Mouse (Mus musculus) frontal cortex, adult 2 months (tissue): ENCODE results near the gene Hba-x. TPM values are rescaled to one million over a fixed set of nuclear protein-coding genes. Genes with fewer than 3 reads are reported as not detected.

Experiments
- DNase-seq, 2 experiments: peaks; one replicate each; pipeline ENCODE4 v3.0.0; 2022; ENCODE audit warnings: low spot score in 1 of 2; ENCODE audit errors: extremely low spot score in 1 of 2
- polyA plus RNA-seq: library from polyadenylated mRNA; depleted of rRNA; stranded (reverse); fragments of >200 nt; gene quantifications from 2 replicates; pipeline ENCODE4 v1.2.3, GENCODE M21; 2012; rRNA removed

The Hba-x gene
- polyA plus RNA-seq = 5.3 and 14.7 TPM in 2 replicates

DNA sequence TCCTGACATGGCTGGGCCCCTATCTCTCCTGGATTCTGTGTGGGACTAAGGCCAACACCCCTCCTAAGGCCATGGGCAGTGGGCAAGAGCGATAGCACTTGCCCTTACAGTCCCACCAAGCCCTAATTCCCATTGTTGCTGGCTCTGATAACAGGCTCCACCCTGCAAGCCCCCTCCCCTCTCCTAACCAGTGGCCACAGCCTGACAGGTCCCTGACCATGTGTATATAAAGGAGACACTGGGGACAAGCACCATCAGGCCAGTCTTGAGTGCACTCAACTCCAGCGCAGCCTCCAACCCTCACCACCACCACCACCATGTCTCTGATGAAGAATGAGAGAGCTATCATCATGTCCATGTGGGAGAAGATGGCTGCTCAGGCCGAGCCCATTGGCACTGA is at the start of gene Hba-x:
Gene Hba-x, plus strand, starts transcription at position 54 of the 400 bp plus-strand sequence.
- no peak for DNase-seq

DNA sequence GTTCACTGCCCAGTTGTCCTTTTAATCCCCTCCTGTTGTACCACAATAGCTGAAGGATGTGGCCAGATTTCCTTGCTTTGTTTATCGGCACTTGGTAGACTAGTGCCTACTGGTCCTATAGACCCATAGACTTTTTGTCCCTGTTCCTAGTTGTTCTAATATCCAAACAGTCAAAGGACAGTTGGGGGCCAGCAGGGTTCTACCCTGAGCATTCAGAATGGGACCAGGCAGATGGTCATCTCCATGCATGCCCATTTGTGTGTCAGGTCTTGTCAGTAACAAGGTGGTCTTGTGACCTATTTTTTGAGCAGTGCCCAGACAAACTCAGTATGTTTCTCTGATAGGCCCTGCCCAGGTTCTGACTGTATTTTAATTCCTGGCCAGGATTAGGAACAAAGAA is 49.2 kb upstream of the Hba-x start:
- no peak for DNase-seq

DNA sequence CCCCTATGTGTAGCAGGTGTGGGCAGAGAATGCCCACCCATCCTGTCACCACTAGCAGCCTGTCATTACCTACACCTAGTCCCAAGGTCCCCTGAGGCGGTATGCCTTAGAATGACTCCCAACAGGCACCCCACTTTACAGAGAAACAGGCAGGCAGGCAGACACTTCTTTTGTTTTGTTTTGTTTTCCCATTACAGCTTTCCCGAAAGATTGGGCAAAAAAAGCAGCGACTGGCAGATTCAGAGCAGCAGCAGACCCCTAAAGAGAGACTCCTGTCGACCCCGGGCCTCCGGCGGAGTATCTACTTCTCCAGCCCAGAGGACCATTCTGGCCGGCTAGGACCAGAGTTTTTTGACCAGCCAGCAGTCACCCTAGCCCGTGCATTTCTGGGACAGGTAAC is 48.6 kb upstream of the Hba-x start:
- no peak for DNase-seq

DNA sequence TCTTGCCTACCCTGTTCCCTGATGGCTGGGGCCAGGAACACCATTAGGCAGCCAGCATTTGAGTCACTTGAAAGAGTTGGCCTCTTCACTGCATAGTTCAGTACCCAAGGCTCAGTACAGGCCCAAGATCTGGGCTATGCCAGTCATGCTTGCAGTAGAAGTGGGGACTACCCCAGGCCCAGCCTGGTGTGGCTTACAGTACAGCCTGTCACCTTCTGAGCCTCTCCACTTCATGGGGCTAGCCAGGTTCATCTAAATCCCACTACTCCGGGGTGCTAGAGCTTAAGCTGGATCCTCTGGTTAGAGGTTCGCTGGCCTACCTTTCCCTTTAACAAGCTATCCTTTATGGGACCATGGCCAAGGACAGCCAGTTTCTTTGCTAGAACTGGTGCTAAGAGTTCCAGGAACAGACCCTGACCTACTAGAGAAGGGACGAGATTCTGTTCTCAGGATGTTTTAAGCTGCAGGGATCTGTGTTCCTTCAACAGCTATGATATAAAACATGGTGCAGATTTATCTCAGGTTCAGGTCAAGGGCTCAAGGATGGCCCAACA is 47.8 kb upstream of the Hba-x start:
- DNase-seq = no peak

DNA sequence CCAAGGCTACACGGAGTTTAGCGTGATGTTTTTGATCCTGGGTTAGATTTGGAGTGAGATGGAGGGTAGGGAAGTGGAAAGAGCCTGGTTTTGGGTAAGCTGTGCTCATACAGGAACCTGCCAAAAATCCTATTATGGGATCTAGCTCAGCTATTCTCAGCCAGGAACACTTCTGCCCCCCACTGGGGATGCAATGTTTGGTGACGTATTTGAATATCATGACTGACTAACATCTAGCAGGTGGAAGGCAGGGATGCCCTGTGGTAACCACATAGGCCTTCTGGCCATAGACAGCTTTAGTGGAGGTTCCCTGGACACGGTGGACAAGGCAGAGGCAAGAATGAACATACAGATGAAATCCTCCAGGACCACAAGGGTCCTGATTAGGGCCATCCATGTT is 46.0 kb upstream of the Hba-x start:
- peak in 1 of 2 experiments; percentile 78 for DNase-seq

- peak in 1 of 2 experiments; percentile 74 for DNase-seq
Measured at GRCm38 (mm10) chr11:32231125-32231524, 45.1 kb upstream of the Hba-x start.

GRCm38 (mm10) chr11:32232848-32233247 is 43.4 kb upstream of the Hba-x start:
- no peak for DNase-seq

- no peak for DNase-seq
Measured at GRCm38 (mm10) chr11:32233895-32234294, 42.3 kb upstream of the Hba-x start.

DNA sequence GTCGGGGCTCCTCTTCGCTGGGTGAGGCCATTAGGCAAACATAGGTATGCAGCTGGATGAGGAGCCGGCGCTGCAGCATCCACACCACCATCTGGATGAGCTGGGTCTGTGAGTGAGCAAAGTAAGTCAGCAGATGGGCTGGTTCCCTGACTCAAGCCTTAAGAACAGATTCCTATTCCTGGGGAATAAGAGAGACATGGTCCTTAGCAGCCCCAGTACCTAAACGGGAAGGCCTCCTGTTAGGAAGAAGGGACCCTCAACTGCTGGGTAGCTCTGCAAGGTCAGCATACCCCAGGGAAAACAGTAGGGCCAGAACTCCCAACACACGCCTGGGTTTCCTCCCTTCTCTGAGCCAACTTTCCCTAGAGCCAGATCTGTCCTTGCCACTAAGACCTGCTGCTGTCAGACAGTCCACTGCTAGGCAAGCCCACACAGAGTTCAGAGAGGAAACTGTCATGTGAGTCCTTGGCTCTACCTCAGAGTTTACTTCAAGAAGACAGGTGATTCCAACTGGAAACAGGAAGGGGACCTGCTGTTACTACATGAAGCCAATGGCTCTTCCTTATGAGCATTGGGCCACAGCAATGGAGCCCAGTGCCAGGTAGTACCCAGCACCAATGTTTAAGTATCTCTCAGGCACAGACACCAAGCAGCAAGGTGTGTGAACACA is 41.2 kb upstream of the Hba-x start:
- no peak for DNase-seq

DNA sequence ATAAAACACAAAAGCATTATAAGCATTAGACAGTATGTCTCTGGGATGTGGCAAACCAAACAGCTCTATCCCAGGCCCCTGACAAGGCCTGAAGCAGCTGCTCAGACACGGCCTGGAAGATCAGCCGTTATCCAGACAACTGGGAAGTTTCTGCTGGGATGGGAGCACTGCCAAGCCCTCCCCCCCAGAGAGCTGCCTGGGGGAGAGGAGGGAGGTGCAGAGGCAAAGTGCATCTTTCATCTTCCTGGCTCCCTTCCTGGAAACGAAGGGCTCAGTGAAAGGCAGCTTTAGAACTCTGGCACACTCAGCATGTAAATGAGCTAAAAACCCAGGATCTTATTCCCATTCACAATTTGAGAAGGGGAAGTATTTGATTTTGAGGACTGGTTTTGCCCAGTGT is 40.6 kb upstream of the Hba-x start:
- peak in 1 of 2 experiments; percentile 81 for DNase-seq

DNA sequence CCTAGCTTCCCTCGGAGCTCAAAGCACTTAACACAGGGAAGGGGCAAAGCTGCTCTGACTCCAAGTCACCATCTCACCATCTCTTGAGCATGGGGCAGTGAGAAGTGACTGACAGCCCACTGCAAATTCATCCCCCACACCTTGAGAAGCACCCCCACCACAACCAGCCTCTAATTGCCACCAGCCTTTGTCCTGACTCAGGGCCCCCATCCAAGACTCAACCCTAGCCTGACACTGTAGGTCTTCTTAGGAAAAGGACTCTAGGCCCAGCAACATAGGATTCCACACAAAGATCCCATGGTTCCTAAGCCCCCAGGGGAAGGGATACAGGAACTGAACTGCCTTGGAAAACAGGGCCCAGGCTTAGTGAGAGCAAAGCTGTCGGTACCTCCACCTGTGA is 40.1 kb upstream of the Hba-x start:
- no peak for DNase-seq

DNA sequence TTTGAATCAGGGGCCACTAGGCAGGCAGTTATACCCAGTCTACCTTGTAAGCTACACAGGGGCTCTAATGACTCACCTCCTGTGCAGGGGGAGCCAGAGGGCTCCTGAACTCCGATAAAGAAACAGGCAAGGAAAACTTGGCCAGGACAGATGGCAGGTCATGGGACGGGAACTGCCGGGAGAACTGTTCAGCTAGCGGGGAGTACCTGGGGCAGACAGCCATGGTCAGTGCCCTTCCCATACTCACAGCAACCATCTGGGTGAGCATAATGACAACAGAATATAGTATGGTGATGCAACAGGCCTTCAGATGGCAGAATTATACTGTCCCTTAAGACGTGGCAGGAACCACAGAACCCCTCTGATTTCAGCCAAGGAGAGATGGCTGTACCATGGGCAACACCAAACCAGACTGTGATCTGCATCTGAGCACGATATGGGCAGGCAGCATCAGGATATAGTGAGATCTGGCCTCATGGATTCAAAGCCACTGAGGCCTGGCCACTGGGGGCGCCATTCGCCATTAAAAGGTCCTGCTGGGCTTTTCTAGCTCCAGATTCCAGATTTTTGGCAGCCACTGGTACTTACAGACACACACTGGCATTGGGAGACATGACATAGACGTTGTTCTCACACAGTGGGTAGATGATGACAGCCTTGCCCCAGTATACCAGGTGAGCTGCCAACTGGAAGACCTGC is 39.3 kb upstream of the Hba-x start:
- no peak for DNase-seq

DNA sequence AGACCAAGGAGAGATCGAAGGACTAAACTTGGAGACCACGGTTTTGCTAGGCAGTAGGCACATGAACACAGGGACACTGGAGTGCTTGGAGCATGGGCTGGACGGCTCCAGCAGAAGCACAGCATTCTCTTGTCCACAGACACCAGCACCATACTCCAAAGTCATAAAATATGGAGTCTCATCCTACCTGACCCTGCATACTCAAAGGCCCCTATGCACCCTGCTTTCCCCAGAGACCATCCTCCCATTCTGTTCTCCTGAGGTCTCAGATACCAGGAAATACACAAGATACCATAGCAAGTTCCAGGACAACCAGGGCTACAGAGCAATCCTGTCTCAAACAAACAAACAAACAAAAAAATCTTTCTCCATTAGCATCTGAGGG is 38.8 kb upstream of the Hba-x start:
- no peak for DNase-seq

GRCm38 (mm10) chr11:32238093-32238860 is 37.9 kb upstream of the Hba-x start:
- peak in 1 of 2 experiments; percentile 86 for DNase-seq

DNA sequence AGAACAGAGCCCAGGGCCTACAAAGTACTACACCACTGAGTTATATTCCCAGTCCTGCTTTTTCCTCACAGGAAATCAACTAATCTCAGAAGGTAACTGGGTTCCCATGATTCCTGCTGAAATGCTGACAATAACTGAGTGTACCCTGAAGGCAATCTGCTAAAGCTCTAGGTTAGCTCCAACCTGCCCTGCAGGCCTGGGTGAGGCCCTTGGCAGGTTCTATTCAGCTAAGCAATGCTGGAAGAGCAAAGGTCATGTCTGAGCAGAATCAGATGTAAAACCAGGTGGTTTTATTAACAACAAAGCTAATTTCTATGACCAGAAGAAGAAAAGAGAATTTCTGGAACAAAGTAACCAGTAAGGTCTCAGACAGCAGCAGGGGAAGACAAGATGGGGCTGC is 34.8 kb upstream of the Hba-x start:
- DNase-seq = no peak

- DNase-seq = no peak
Measured at GRCm38 (mm10) chr11:32242209-32242608, 34.0 kb upstream of the Hba-x start.

GRCm38 (mm10) chr11:32243205-32243955 is 32.8 kb upstream of the Hba-x start:
- DNase-seq = peak in 1 of 2 experiments; percentile 68

DNA sequence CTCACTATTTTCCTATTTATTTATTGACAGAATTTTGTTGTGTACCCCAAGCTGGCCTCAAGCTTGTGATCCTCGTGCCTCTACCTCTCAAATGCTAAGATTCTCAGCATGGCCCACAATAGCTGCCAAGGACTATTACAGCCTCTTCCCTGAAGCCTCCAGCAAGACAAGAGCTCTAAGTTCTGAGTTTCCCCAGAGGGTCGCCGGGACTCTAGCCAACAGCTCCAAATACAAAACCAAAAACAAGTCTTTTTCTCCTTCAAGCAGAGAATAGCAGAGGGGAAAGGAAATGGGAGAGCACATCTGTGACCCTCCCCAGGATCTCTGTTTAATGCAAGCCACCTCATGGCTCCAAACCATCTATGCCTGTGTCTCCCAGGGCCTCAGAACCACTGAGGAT is 32.1 kb upstream of the Hba-x start:
- no peak for DNase-seq

GRCm38 (mm10) chr11:32244617-32245016 is 31.6 kb upstream of the Hba-x start:
- DNase-seq = no peak

DNA sequence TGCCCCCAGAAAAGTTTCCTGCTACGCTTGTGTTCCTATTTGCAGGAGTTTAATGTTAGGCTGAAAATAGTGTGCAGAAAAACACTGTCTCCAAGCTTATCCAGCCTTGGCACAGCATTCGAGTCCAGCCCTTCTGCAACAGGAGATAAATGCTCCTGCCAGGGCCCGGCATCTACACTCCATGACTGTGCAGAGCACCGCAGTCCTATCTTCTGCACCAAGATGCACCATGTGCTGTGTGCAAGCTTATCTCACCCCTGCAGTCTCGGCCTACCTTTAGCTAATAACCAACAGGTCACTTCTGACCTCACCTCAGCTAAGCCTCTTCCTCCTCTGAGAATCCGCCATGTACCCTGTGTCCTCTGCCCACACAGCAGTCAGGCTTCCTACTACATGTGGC is 30.6 kb upstream of the Hba-x start:
- no peak for DNase-seq

DNA sequence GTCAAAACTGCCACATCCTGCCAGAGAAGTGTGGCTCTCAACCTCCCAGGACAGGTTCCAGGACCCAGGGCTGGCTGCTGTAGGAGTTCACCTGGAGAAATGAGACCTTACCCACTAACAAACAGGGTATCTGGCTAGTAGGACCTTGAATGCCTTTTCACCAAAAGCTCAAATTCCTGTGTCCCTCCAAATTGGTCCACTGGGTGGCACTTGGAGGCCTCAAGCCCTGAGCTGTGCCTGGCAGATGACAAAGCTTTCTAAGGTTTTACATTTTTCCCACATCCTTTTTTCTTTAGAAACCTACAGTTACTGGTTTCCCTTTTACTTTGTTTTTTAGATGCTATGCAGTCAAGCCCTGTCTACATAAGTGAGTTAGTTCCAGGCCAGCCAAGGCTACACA is 29.1 kb upstream of the Hba-x start:
- no peak for DNase-seq
